Mouse (Mus musculus) embryonic stem cell, embryonic (primary cell): ENCODE results near the gene Gm49388.

ENCODE experiments used
- CTCF ChIA-PET, 4 experiments: fragments of 300-600 bp in 2 of 4; fragments of 350-600 bp in 2 of 4; sonication (Branson Sonifier 250); formaldehyde crosslinking; loops; one replicate each; lab custom pipeline; 2022; ENCODE audit warnings: inconsistent platforms in 2 of 4; lab: Charles Lee
- POLR2A ChIA-PET, 4 experiments: fragments of 300-600 bp in 2 of 4; fragments of 350-600 bp in 2 of 4; sonication (Branson Sonifier 250); formaldehyde crosslinking; loops; one replicate each; lab custom pipeline; 2022; ENCODE audit warnings: antibody characterized with exemption in 4 of 4, inconsistent platforms in 1 of 4; lab: Charles Lee

Gene Gm49388

DNA sequence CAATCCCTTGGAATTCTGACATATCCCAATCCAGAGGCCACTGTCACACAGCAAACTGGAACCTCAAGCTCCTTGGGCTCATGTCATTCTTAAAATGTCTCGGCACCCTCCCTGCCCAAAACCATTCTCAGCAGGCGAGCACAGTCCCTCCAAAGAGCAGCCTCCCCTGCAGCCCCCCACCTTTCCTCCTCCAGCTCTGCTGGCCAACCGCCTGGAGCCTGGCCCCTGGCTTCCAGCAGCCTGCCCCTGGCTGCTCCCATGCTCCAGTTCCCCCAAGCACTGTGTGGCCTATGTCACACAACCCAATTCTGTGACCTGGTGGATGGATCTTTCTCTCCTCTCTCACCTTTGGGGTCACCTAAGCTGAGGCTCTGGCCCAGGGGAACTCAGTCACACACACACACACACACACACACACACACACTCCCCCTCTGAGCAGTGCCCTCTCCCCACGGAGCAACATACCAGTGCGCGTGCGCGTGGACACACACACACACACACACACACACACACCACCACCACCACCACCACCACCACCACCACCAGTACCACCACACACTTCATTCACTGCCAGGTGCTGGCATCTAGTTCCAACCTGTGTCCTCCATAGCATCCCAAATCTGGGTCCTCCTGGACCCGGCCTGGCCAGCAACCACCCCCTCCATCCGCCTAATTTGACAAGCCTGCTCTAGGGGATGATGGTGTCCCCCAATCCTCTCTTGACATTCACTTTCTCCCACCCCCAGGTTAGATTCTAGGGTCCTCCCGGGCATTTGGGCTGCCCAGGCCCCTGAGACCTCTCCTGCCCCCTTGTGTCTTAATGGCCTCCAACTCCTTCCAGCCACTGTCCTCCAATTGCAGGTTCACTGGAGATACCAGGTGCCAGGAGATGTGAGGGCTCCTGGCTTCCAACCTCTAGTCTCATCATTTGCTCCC, 38.1 kb downstream of the Gm49388 start:
- ChIA-PET POLR2A (interaction anchor here in 3 of 4 experiments (0.6 to 1.9 kb wide), 12 partner anchors 14 to 182 kb away, joined by 3 to 4 read pairs (median 3); no protein-coding TSS in a partner anchor), CTCF (interaction anchor here in 3 of 4 experiments (0.5 to 1.6 kb wide), 11 partner anchors 8 to 121 kb away, joined by 3 to 7 read pairs (median 3); partner anchors contain the start of genes Hsd3b7 (in 2 of the 3) and Vkorc1 (in 1 of the 3))

DNA sequence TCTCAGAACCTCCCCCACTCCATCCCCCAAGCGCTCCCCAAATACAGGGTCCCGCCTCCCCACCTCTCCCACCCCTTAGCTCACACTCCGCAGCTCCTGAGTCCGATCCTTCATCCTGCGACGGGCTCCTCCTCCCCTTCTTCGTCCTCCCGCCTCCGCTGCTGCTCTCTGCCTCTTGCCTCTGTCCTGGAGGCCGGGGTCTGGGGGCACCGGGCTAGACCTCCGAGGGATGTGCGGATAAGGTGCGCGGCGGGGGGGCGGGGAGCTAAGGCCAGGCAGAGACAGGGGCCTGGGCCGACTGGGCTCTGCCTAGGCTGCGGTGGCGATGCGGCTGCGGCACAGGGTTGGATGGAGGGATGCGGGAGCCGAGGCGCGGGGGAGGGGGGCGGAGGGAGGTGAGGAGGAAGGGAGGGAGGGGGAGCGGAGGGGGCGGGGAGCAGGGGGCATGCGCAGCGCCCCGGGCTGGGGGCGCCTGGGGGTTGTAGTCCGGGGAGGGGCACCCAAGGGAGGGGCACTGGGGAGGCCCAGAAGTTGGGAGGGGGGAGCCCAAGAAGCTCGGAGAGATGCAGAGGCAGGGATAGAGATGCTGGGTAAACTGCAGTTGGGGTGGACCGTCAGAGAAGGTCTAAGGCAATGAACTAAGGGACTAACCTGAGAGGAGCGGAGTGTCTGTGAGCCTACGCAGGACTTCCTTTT, 38.9 kb downstream of the Gm49388 start, which contains the start of the genes Stx4a and Stx1b:
Gene Stx4a (plus strand): TSS at position 119 of the 696 bp plus-strand sequence.
Gene Stx1b (minus strand): TSS at position 374 of the 696 bp plus-strand sequence.
- ChIA-PET CTCF (interaction anchor here (0.5 to 1.6 kb wide), 14 partner anchors 9 to 233 kb away, joined by 3 to 7 read pairs (median 3); partner anchors contain the start of gene Hsd3b7 (in 1 of the 4)), POLR2A (interaction anchor here in 3 of 4 experiments (0.5 to 1.9 kb wide), 13 partner anchors 16 to 181 kb away, joined by 3 to 4 read pairs (median 3); no protein-coding TSS in a partner anchor)

DNA sequence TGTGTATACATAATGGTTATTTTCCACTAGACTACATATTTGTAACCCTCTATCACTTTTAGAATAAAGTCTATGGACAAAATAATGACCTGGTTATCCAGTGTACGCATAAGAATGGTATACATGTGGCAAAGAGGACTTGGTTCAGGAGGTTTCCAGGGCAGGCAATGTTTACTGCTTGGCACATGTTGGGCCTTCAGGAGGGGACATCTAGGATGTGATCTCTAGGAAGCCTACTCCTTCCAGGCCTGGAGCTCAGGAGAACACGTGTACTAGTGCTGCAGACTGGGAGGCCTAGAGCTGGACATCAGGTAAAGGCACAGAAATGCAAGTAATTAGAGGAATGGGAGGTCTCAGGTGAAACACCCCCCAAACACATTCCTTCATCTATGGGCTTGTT, 50.1 kb downstream of the Gm49388 start:
- ChIA-PET CTCF (no interaction called here), POLR2A (no interaction called here)

DNA sequence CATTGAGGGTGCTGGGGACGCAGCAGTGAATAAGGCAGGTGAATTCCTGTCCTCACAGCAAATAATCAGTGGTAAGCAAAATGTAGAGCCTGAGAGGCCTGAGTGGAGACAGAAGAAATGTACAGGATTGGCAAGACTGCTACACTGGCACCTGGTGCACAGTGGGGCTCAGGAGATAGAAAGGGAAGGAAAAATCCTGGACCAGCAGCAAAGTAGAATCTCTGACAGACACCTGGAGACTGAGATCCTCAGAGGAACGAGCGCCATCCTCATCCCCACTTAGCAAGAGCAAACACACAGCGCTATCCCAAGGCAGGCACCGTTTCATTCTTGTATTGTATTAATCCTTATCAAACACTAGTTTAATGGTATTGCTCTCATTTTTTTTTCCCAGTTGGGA, 52.1 kb downstream of the Gm49388 start:
- POLR2A ChIA-PET = interaction anchor here in 2 of 4 experiments (0.6 to 2.2 kb wide), 11 partner anchors 9 to 49 kb away, joined by 3 to 5 read pairs (median 4); no protein-coding TSS in a partner anchor

DNA sequence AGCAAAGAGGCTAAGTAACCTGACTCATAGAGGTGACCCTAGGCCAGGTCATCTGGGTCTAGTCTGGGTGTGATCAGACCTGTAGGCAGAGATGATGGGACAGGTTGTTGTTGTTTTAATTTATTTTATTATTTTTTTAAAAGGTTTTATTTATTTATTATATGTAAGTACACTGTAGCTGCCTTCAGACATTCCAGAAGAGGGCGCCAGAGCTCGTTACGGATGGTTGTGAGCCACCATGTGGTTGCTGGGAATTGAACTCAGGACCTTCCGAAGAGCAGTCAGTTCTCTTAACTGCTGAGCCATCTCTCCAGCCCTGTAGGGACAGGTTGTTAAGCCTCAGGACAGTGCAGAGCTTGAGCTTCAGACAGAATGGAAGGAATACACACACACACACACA, 52.5 kb downstream of the Gm49388 start:
- ChIA-PET CTCF (interaction anchor here (0.6 to 1.5 kb wide), 7 partner anchors 11 to 181 kb away, joined by 3 to 8 read pairs (median 3); no protein-coding TSS in a partner anchor), POLR2A (interaction anchor here in 3 of 4 experiments (0.6 to 2.2 kb wide), 11 partner anchors 8 to 54 kb away, joined by 3 to 5 read pairs (median 4); no protein-coding TSS in a partner anchor)

More for the DNA sequence above, 52.1 kb downstream of the Gm49388 start:
- CTCF ChIA-PET = interaction anchor here (0.6 to 1.5 kb wide), 7 partner anchors 12 to 180 kb away, joined by 3 to 21 read pairs (median 3); no protein-coding TSS in a partner anchor

DNA sequence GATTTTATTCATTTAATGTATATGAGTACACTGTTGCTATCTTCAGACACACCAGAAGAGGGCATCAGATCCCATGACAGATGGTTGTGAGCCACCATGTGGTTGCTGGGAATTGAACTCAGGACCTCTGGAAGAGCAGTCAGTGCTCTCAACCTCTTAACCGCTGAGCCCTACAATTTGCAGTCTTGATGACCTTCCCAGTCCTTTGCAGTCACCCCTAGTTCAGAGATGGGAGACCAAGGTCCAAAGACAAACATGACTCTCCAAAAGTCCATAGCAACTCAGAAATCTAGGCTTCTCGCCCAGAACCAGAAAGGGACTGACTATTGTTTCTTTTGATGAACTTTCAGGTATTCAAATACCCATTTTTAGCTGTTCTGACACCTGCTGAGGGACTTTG, 54.6 kb downstream of the Gm49388 start:
- CTCF ChIA-PET = interaction anchor here in 3 of 4 experiments (0.6 to 2.2 kb wide), 7 partner anchors 9 to 1008 kb away, joined by 3 to 13 read pairs (median 4); partner anchors contain the start of gene Hsd3b7 (in 1 of the 3)
- POLR2A ChIA-PET = interaction anchor here in 3 of 4 experiments (0.6 to 3.5 kb wide), 28 partner anchors 9 to 273 kb away, joined by 3 to 16 read pairs (median 6); partner anchors contain the start of genes Fus (in 2 of the 3), Zfp646 (in 2 of the 3), Zfp668 (in 2 of the 3) and Ctf1 (in 1 of the 3)

DNA sequence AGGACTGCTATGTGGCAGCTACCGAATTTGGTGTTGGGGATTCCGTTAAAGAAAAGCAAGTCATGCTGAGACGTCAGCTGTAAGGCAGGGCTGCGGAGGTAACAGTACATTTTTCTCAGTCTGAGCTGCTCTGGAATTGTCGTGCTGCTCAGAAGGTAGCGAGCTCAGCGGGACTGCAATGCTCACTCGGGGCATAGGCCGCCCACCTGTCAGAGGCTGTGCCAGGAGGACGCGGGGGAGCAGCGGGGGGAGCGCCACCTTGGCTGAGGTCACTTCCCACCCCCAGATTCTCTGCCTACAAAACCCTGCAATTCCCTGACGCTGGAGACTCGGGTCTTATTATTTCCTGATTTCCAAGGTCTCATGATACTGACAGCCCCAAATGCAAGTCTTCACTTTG, 55.5 kb downstream of the Gm49388 start:
- CTCF ChIA-PET = interaction anchor here in 3 of 4 experiments (0.6 to 2.2 kb wide), 16 partner anchors 10 to 253 kb away, joined by 3 to 14 read pairs (median 4); partner anchors contain the start of genes Ccdc189 (in 1 of the 3), Hsd3b7 (in 1 of the 3), Rnf40 (in 1 of the 3) and Zfp646 (in 1 of the 3)
- POLR2A ChIA-PET = interaction anchor here in 3 of 4 experiments (0.5 to 3.5 kb wide), 70 partner anchors 8 to 495 kb away, joined by 3 to 16 read pairs (median 4); partner anchors contain the start of genes Zfp646 (in 3 of the 3), Fus (in 2 of the 3), Kat8 (in 2 of the 3) and Setd1a (in 2 of the 3)

DNA sequence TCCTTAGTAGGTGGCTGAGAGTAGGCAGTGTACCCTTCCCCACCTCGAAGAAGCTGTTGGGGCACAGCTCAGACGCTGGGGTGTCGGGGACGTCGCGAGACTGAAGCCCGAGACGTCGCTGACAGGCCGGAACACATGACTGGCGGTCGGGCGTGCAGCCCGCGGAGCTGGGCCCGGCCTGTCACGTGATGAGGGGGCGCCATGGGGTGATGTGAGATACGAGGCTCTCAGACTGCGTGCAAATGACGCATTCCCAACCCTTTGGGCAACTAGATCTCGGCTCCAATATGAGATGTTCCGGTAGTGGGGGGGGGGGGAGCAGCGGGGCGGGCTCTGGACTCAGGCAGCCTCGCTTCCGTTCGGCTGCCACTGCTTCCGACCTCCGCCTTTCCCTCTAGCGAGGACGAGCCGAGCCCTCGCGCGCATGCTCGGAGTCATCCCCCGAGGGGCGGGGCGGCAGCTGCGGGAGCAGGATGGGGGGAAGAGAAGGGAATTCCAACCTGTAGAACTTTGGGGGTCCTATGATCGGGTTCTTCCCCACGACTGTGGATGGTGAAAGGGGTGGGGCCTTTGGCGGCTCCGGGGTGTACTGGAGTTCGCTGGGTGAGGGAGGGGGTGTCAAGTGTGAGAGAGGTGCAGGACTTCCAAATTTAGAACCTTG, 56.1 kb downstream of the Gm49388 start:
- ChIA-PET POLR2A (interaction anchor here in 3 of 4 experiments (0.5 to 3.5 kb wide), 73 partner anchors 8 to 496 kb away, joined by 3 to 16 read pairs (median 4); partner anchors contain the start of genes Fus (in 2 of the 3), Kat8 (in 2 of the 3), Setd1a (in 2 of the 3) and Zfp646 (in 2 of the 3)), CTCF (interaction anchor here (0.5 to 2.2 kb wide), 16 partner anchors 11 to 253 kb away, joined by 3 to 14 read pairs (median 4); partner anchors contain the start of genes Bcl7c (in 1 of the 4), Ccdc189 (in 1 of the 4), Hsd3b7 (in 1 of the 4) and Rnf40 (in 1 of the 4))

DNA sequence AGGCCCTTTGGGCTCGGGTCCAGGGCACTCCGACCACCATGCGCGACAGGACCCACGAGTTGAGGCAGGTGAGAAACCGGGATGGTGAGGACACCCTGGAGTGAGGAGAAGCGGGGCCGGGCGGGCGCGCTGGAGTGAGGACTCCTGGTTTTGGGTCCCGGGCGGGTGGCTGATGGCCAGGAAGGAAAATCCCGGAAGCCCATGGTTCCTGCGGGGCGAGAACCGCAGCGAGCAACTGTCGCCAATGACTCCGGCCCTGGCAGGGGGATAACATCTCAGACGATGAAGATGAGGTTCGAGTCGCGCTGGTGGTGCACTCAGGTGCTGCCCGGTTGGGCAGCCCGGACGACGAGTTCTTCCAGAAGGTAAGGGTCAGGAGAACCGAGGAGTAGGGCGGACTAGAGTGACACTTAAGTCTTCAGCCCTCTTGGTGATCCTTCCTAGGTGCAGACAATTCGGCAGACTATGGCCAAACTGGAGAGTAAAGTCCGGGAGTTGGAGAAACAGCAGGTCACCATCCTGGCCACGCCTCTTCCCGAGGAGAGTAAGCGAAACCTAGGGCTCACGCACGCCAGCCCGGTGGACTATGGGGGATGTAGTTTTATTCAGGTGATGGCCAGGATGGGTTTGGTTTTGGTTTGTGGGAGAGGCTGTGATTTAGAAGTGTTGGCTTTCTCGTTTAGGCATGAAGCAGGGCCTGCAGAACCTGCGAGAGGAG, 56.8 kb downstream of the Gm49388 start:
- ChIA-PET POLR2A (interaction anchor here in 3 of 4 experiments (0.5 to 3.5 kb wide), 41 partner anchors 8 to 396 kb away, joined by 3 to 16 read pairs (median 5); partner anchors contain the start of genes Fus (in 2 of the 3), Zfp646 (in 2 of the 3), 9130023H24Rik (in 1 of the 3) and Ctf1 (in 1 of the 3)), CTCF (interaction anchor here in 3 of 4 experiments (0.6 to 1.9 kb wide), 7 partner anchors 19 to 165 kb away, joined by 3 to 14 read pairs (median 3); partner anchors contain the start of genes Bcl7c (in 1 of the 3) and Zfp646 (in 1 of the 3))

DNA sequence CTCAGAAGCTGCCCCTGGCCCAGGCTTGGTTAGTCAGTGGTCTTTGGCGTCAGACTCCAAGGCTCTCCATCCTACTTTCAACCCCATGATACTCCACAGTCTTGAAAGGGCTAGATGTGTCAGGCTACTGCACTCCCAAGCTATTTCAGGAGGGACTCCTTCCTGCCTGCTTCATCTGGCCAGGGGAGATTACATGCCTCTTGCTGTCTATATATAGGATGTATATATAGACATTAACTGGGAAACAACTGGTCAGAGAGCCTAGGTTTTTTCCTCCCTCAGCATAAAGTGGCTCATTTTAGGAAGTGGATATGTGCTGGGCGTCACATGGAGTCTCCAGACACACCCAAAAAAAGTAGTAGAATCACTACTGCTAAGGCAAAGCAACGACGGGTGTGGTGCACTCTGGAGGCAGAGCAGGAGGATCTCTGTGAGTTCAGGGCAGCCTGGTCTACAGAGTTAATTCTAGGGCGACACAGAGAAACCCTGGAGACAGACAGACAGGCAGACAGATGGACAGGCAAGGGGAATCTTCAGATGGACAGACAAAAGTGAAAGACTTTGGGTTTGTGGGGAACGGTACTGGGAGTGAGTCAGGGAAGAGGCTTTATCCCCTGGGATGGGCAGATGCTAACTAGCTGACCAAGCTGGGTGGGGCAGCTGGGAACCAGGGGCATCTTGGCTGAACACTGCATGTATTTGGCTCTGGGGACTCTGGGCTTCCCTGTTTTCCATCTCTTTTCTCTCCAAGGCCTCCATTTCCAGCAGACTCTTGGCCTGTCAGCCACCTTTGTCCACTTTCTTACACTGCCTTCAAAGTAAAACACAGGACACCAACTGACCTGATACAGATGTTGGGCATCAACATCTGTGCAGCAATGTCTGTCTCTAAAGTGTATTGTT, 64.8 kb downstream of the Gm49388 start:
- ChIA-PET POLR2A (interaction anchor here (0.5 to 4.1 kb wide), 20 partner anchors 7 to 182 kb away, joined by 3 to 17 read pairs (median 4); partner anchors contain the start of genes Fus (in 1 of the 4), Hsd3b7 (in 1 of the 4), Pycard (in 1 of the 4) and Setd1a (in 1 of the 4)), CTCF (interaction anchor here in 2 of 4 experiments (0.6 to 2.8 kb wide), 3 partner anchors 12 to 85 kb away, joined by 3 to 11 read pairs (median 5); no protein-coding TSS in a partner anchor)

DNA sequence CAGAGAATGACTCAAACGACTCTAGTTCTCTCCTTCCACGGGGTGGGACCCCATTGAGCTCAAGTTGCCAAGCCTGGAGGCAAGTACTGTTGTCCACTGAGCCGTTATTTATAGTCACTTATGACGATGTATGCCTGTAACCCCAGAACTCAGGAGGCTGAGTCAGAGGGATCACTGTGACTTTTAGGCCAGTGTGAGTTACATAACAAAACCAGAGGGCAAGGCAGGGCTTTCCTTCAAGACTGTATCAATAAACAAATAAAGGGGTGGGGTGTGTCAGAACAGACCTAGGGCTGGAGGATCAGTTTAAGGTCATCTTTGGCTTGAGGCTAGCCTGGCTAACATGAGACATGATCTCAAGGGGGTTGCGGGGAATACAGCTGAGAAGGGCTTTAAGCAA, 65.5 kb downstream of the Gm49388 start:
- POLR2A ChIA-PET = interaction anchor here in 3 of 4 experiments (0.9 to 4.1 kb wide), 10 partner anchors 10 to 143 kb away, joined by 3 to 17 read pairs (median 4); partner anchors contain the start of genes Hsd3b7 (in 1 of the 3) and Pycard (in 1 of the 3)
- CTCF ChIA-PET = interaction anchor here in 2 of 4 experiments (0.6 to 2.8 kb wide), 4 partner anchors 16 to 84 kb away, joined by 3 to 11 read pairs (median 5); partner anchors contain the start of genes Stx1b (in 1 of the 2) and Stx4a (in 1 of the 2)
